Mouse (Mus musculus): Measurements from ENCODE around the gene H2-Q7.
"Not testable (repeated sequence)": the region's sequence is repeated elsewhere in the genome, so short reads cannot be mapped to it uniquely, and the experiment has no call there.

H2-Q7 gene

DNA sequence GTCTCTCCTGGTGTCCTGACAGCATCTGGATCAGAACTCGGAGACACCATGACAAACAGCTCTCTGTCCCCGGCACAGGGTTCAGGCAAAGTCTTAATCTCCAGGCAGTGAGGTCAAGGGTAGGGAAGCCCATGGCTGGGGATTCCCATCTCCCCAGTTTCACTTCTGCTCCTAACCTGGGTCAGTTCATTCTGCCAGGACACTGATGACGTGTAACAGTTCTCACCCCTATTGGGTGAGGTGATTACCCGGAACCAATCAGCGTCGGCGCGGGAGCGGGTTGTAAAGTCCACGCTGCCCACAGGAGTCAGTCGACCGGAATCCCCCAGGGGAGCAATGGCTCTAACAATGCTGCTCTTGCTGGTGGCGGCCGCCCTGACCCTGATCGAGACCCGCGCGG lies at the start of gene H2-Q7:
H2-Q7 (plus strand) TSS at position 271 of the 400 bp plus-strand sequence.
- TF ChIP-seq GATA4 (IDR thresholded peaks at IDR 0.05; ENCODE audit: insufficient replicate concordance, low read length), result peak; percentile 20; the same call in 1 of the 2 replicates

DNA sequence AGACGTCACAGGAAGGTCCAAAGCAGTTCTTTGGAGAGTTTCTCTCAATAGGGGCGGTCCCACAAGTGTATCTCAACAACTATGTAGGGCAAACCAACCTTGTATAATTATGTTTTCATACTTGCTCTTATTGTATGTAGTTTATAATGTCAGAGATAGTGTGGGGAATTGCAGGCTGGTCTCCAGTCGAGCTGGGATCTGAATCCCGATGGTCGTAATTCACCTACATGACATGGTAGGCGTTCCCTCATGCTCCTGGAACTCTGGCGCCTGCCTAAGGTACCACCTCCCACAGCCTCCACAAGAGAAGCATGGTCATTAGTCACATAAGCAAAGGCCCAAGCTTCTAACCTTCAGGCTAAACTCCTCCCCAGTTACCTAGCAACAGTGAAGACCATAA lies 20.2 kb upstream of the H2-Q7 start:
- no peak for TF ChIP-seq GATA4 (IDR thresholded peaks at IDR 0.05; ENCODE audit: insufficient replicate concordance, low read length)

DNA sequence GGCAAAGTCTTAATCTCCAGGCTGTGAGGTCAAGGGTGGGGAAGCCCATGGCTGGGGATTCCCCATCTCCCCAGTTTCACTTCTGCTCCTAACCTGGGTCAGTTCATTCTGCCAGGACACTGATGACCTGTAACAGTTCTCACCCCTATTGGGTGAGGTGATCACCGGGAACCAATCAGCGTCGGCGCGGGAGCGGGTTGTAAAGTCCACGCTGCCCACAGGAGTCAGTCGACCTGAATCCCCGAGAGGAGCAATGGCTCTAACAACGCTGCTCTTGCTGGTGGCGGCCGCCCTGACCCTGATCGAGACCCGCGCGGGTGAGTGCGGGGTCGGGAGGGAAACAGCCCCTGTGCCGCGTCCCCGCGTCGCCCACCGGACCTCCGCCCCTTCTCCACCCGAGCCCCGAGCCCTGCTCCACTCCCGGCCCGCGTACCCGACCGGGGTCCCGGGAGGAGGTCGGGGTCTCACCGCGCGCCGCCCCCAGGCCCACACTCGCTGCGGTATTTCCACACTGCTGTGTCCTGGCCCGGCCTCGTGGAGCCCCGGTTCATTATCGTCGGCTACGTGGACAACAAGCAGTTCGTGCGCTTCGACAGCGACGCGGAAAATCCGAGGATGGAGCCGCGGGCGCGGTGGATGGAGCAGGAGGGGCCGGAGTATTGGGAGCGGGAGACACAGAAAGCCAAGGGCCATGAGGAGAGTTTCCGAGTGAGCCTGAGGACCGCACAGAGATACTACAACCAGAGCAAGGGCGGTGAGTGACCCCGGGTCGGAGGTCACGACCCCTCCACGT lies 14.1 kb upstream of the H2-Q7 start, which contains the start of gene H2-Q6:
H2-Q6 (plus strand) TSS at position 227 of the 793 bp plus-strand sequence.
- not testable (repeated sequence) for TF ChIP-seq GATA4 (IDR thresholded peaks at IDR 0.05; ENCODE audit: insufficient replicate concordance, low read length)

DNA sequence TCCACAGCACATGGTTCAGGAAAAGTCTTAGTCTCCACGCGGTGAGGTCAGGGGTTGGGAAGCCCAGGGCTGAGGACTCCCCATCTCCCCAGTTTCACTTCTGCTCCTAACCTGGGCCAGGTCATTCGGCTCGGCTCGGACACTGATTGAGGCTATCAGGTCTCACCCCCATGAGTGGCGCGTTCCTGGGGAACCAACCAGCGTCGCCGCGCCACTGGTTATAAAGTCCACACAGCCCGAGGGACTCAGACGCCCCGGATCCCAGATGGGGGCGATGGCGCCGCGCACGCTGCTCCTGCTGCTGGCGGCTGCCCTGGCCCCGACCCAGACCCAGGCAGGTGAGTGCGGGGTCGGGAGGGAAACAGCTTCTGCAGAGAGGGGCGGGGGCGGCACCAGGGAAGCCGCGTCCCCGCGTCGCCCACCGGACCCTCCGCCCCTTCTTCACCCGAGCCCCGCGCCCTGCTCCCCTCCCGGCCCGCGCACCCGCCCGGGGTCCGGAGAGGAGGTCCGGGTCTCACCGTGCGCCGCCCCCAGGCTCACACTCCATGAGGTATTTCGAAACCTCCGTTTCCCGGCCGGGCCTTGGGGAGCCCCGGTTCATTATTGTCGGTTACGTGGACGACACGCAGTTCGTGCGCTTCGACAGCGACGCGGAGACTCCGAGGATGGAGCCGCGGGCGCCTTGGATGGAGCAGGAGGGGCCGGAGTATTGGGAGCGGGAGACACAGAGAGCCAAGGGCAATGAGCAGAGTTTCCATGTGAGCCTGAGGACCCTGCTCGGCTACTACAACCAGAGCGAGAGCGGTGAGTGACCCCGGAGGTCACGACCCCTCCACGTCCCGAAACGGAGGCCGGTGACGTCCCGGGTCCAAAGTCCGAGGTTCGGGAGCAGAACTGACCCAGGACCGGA lies 31.1 kb downstream of the H2-Q7 start, which contains the start of gene H2-Q10:
H2-Q10 (plus strand) TSS at position 248 of the 910 bp plus-strand sequence.
- TF ChIP-seq GATA4 (IDR thresholded peaks at IDR 0.05; ENCODE audit: insufficient replicate concordance, low read length), result no peak; the same call in 1 of the 2 replicates

DNA sequence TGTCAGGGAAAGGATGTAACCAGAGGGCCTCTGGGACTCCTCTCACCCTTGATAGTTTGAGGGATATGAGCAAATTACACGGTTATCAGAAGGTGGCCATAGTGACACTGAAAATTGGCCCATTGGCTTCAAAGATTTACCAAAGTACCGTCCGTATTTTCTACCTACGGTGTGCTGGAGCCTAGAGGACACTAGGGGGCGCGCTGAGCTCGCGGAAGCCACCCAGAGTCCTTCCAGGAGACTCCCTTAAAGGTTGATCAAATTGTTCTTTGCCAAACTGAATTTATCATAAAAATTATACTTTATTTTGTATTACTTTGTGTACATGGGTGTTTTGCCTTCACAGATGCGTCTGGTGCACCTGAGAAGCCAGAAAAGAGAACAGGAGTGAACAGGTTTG lies 45.1 kb downstream of the H2-Q7 start:
- TF ChIP-seq GATA4 (IDR thresholded peaks at IDR 0.05; ENCODE audit: insufficient replicate concordance, low read length), result no peak

DNA sequence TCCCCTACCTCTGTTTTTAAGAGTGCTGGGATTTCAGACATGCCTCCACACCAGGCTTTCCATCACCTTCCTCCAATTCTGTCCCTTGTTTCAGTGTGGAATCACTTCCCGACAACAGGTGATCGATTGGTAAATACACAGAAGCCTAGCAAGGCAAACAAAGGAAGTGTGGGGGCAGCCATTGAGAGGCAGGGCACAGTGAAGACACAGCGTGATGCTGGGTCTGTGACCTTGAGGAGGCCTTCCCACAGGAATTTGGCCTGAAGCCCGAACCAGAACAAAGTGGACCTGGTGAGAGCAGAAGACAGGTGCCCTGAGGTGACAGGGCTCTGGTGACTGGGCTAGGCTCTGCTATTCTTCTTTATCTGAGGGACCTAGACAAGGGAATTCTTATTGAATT lies 46.7 kb downstream of the H2-Q7 start:
- TF ChIP-seq GATA4 (IDR thresholded peaks at IDR 0.05; ENCODE audit: insufficient replicate concordance, low read length), result no peak

DNA sequence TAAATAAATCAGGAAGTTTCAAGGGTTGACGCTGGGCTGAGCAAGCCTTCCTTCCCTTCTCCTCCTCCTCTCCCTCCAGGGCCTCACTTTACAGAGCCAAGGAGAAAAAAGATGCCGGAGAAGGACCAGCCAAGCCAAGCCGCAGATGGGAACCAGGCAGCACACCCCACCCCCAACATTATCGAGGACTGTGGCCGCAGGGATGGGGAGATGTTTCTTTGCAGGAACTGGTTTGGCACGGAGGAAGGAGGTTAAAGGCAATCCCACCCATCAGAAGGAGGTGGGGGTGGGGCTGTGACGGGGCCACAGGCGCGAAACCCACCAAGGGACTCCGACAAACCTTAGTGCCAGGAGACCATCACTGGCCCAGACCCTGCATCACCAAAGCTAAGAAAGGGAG lies 47.8 kb downstream of the H2-Q7 start:
- no peak for TF ChIP-seq GATA4 (IDR thresholded peaks at IDR 0.05; ENCODE audit: insufficient replicate concordance, low read length)

DNA sequence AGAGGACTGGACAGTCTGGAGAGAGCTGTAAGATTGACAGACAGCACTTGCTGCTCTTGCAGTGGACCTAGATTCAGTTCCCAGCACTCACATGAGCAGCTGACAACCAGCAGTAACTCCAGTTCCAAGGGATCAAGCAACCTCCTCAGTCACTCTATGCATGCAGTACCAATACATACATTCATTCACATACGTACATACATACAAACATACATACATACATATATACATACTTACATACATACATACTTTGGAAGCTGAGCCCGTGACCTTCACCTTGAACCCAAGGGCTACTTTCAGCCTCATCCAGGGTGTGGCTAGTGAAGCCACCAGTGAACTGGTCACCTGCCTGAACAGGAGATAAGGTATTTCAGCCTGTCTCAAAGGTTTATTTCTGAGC lies 49.1 kb downstream of the H2-Q7 start:
- no peak for TF ChIP-seq GATA4 (IDR thresholded peaks at IDR 0.05; ENCODE audit: insufficient replicate concordance, low read length)

DNA sequence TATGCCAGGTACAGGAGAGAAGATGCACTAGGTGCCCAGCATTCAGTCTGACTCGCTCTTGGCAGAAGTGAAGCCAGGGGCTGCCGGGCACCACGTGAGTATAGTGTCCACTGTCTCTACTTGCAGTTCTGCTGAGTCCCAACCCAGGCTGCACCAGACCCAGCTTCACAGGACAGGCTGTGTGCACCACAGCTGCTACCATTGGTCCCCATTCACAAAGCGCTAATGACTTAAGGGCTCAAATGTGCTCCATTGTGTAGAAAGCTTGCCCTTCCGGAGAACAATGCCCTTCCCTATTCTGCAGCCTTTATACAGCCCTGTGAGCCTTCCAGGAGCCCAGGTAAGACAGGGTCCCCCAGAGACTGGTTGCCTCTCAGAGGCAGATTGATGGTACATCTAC lies 51.4 kb downstream of the H2-Q7 start:
- no peak for TF ChIP-seq GATA4 (IDR thresholded peaks at IDR 0.05; ENCODE audit: insufficient replicate concordance, low read length)

All from liver, adult (tissue).